Mouse (Mus musculus) c-Kit-positive CD71-positive TER-119-positive erythroid progenitor cells, embryonic 14.5 days (primary cell): ENCODE data around the gene Pgbd1.
"Not testable (repeated sequence)": the region's sequence is repeated elsewhere in the genome, so short reads cannot be mapped to it uniquely, and the experiment has no call there.

Source experiments
- DNase-seq: peaks from one replicate; pipeline ENCODE4 v3.0.0-alpha.2; 2013; ENCODE audit warnings: low spot score

The Pgbd1 gene

GRCm38 (mm10) chr13:21415750-21416149 lies 25.1 kb downstream of the Pgbd1 start:
- no peak for DNase-seq

GRCm38 (mm10) chr13:21415266-21415665 lies 25.6 kb downstream of the Pgbd1 start:
- DNase-seq: peak; percentile 52

GRCm38 (mm10) chr13:21414231-21415212 lies 26.3 kb downstream of the Pgbd1 start:
- DNase-seq: peak; percentile 74

DNA sequence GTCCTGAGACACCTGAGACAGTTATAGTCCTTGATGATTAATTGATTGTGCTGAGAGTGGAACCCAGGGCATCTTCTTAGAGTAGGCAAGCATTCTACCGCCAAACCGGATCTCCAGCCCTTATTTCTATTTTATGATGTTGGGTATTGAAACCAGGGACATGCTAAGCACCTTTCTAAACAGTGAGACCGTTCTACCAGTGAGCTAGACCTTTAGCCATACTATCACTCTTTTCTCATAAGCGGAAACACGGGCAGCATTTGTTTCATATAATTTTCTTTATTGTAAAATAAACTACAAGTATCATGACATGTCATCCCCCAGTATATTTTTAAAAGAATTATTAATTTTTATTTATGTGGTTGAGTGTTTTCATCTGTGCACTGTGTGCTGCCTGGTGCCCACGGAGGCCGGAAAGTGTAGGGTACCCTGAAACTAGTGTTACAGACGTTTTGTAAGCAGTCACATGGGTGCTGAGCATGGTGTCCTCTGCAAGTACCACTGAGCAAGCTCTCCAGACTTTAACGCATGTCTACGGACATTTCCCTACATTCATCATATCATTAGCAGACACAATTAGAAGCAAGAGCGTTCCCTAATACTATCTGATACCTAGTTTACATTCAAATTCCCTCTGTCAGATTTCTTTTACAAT lies 31.9 kb downstream of the Pgbd1 start:
- DNase-seq: no peak

GRCm38 (mm10) chr13:21407969-21408804 lies 32.7 kb downstream of the Pgbd1 start:
- DNase-seq: peak; percentile 68

DNA sequence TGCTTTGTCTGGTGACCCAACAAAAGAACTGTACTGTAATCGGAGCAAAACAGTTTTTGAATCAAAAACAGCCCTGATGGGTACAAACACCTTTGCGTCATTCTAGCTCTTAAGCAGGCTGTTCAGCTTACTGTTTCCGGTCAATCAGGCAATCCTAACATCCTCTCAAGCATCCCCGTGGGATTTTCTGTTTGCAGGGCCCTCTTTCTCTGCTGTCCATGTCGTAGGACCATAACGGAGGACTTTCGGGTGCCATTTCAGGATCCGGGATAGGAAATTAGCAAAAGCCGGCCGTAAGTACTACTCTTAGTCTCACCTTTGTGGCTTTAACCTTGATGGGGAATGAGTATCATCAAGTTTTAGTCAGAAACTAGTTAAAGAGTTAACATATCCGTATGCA lies 33.5 kb downstream of the Pgbd1 start:
- no peak for DNase-seq

DNA sequence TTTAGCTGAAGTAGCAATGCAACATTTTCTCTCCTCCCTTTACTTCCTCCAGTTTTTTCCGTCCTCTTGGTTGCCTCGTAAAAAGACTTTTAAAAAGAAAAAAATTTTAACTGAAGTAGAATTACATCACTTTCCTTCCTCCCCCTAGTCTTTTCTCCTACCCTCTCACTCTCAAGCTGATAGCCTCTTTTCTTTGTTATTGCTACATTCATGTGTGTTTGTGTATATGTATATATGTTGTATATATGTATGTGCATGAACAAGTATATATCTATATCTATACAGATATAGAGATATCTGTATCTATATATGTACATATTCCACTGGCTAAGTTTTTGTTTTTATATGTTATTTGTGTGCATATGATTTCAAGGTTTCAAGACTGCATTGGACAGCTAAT lies 38.0 kb downstream of the Pgbd1 start:
- no peak for DNase-seq

DNA sequence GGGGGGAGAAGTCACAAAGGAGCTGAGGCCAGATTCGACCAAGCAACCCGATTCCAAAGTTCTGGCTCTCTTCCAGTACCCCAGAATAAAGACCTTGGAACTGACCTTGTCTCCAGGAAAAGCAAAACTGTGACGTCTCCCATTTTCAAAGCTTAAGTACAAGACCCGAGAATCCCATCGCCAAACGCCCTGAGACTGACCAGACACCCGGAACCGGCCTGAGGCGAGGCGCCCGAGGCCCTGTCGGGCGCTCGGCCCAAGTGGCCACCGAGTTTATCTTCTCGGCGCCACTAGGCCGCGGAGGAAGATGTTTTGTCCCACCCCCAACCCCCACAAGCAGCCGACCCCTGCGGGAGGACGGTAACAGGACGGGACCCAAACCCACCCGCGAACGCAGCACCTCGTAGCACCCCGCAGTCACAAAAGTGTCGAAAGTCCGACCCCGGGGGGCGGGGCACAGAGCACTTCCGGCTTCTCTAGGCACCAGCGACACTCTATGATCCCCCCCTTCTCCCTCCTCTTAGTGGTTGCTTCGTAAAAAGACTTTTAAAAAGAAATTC lies 38.5 kb downstream of the Pgbd1 start, which contains the start of gene Zkscan3:
Gene Zkscan3 (minus strand): TSS at position 469 of the 560 bp plus-strand sequence.
- DNase-seq: peak; percentile 84

DNA sequence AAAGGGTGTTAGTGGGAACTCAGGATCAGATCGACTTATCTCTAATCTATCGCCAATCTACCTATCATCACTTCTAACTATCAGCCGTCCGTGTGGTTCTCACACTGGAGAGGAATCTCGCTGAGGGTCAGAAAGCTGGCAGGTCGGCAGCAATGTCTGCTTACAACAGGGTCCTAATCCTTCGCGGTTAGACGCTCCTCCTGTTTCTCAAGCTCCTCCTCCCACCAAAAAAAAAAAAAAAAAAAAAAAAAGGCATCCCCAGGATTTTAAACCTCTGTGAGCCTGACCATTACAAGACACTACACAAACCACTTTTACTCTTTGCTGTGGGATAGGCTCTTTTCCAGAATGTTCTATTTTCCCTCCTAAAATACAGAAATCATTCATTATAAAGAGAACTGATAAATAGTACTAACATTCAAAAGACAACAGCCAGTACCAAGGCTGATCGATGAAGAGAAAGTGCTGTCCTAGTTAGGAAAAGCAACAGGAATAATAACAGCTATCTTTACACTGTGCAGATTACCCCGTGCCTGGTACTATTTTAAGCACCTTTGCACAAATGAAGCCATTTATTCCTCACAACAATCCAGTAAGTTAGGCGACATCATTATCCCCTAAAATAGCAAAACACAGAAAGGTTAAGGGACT lies 39.1 kb downstream of the Pgbd1 start:
- DNase-seq: peak; percentile 42

DNA sequence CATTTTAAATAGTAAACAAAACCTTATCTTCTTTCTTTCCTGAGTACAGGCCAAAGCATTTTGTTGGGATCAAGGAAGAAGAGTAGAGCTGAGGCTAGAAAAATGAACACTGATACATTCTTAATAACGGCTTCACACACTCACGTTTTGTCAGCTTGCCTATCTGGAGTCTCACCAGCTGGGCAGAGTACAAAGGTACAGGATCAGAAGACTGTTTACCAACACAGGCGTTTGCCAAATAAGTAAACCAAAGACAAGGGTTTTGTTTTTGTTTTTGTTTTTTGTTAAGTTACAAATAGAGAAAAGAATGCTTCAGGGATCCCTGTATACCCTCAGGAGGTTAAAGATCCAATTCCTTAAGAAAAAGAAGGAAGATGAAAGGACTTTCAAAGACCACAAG lies 39.7 kb downstream of the Pgbd1 start:
- no peak for DNase-seq

DNA sequence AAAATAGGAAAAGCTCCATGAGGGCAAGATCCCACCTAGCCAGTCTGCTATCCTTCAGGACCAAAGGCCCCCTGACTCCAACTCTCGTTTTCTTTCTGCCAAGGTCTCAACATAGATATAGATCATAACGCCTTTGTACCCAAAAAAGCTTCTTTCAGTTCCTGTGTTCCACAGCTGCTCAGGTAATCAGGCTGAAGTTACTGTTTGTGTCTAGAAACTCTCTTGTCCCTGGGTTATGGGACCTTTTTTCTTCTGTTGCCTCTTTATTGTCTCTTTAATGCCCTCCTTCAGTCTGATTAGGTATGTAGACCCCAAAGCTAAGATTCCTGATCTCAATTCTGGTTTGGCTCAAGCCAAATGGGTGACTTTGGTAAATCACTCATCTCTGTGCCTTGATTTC lies 43.4 kb downstream of the Pgbd1 start:
- DNase-seq: no peak

DNA sequence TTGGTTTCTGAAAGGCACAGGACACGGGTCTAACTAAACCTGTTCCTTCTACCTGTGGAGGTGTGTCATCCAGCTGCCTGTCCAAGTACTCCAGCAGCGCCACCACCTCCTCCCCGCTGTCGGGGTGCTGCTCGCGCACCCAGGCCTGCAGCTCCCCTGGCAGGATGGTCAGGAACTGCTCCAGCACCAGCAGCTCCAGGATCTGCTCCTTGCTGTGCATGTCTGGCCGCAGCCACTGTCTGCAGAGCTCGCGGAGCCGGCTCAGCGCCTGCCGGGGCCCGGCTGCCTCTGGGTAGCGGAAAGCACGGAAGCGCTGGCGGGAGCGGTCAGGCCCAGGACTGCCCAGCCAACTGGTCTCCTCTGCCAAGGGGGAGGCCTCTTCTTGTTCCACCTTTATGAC lies 44.8 kb downstream of the Pgbd1 start:
- not testable (repeated sequence) for DNase-seq

DNA sequence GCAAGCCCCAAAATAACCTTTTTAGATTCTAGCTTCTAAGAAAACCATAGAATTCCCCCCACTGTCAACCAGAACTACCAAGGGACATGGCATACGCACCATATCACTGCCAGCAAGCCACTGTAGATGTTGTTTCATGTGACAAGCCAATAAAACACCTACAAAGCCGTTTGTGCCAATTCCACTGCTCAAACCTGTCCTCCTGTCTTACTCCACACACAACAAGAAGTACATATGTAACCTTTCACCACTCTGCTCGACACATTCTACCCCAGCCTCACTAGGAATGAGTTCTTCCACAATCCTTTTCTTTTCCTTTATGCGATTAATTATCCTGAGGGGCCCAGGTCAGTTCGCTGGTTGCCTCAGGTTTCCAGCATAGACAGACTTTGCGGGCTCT lies 45.2 kb downstream of the Pgbd1 start:
- DNase-seq: no peak

- no peak for DNase-seq
These were observed 45.6 kb downstream of the Pgbd1 start for GRCm38 (mm10) chr13:21395211-21395610.

DNA sequence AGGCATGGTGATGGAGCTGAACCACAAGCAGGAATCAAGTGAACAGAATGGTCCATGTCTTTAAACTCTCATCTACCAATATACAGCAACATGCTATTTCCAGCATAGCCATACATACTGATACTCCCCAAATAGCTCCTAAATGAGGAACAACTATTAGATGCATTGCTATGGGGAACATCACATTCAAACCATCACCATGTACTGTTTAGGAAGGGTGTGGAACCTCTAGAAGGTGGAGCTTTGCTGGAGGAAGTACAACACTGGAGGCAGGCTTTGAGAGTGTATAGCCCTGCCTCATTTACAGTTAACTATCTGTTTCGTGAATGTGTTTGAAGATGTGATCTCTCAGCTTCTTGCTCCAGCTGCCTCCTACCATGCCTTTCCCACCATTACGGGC lies 63.1 kb downstream of the Pgbd1 start:
- no peak for DNase-seq

DNA sequence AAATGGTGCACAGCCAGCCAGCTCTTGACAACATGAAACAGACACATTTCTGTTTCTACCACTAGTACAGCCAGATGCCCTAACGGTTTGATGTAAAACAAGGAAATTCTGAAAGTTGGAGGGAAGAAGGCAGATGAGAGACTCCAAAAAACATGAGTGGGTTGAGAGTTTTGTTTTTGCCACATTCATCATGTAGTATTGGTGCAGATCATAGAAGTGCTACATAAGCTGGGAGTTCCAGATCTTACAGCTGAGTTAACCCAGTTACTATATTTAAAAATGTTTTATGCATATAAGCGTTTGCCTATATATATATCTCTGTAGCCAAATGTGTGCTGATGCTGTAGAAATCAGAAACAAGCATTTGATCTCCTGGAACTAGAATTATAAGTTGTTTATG lies 68.2 kb downstream of the Pgbd1 start:
- no peak for DNase-seq
